Mouse (Mus musculus) cerebellum, adult (tissue): ENCODE results near the gene Prdm10.

Source experiments
- ATAC-seq: cut with Nextera tagmentation; 2 replicates; pipeline ENCODE4 v1.9.2; 2017; ENCODE audit warnings: mild to moderate bottlenecking, moderate library complexity, mixed read lengths; ENCODE audit not compliant: insufficient number of reproducible peaks, low FRiP score, low TSS enrichment

Prdm10 gene

DNA sequence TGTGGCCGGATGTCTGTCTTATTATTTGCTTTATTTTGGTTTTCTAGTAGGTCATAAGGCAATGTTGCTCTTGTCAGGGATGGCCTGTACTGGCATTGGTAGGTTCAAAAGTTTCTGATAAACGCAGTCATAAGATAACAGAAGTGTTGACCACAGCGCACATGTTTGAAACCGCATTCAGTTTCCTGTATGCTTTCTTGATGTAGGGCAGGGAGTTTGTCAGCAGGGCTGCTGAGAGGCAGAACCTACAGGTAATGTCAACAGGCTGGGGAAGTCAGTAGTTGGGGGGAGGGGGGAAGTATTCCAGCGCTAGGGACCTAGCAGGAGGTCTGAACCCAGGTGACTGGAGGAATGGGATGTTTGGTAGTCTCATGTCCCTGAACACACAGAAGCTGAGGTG, 20.8 kb downstream of the Prdm10 start:
- ATAC-seq: no peak

GRCm38 (mm10) chr9:31301526-31302311, 21.4 kb downstream of the Prdm10 start:
- ATAC-seq: no peak

DNA sequence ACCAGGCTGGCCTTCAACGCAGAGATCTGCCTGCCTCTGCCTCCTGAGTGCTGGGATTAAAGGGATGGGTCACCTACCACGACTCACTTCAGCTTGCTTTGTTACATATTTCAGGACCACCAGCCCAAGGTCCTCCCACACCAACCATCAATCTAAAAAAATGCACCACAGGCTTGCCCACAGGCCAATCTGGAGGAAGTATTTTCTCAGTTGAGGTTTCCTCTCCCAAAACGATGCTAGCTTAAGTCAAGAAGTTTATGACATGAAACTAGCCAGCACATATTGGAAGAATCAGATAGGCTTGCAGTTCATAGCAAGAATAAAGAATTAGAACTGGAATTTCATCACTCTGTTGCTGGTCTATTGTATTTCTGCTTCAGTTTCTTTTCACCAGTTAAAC, 24.0 kb downstream of the Prdm10 start:
- ATAC-seq: no peak

GRCm38 (mm10) chr9:31305117-31305516, 24.8 kb downstream of the Prdm10 start:
- no peak for ATAC-seq

GRCm38 (mm10) chr9:31305807-31306206, 25.5 kb downstream of the Prdm10 start:
- no peak for ATAC-seq

GRCm38 (mm10) chr9:31307232-31307631, 26.9 kb downstream of the Prdm10 start:
- ATAC-seq: no peak

- ATAC-seq: no peak
Measured at GRCm38 (mm10) chr9:31309041-31309440, 28.7 kb downstream of the Prdm10 start.

DNA sequence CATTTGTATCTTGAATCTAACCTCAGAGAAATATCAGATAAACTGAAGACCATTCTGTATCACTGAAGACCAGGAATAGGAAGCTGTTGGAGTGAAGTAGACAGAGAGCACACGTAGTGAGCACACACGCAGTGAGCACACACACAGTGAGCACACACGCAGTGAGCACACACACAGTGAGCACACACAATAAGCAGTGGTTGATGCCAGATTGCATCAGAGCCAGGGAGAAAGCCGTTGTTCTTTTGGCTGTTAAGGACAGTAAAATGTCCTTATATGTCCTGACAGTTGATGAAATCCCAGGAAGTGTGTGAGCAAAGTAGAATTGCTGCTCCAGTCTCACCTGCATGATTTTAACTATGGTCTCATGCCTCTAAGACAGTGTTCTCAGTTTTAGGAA, 30.3 kb downstream of the Prdm10 start:
- no peak for ATAC-seq

GRCm38 (mm10) chr9:31313876-31314275, 33.5 kb downstream of the Prdm10 start:
- ATAC-seq: no peak

DNA sequence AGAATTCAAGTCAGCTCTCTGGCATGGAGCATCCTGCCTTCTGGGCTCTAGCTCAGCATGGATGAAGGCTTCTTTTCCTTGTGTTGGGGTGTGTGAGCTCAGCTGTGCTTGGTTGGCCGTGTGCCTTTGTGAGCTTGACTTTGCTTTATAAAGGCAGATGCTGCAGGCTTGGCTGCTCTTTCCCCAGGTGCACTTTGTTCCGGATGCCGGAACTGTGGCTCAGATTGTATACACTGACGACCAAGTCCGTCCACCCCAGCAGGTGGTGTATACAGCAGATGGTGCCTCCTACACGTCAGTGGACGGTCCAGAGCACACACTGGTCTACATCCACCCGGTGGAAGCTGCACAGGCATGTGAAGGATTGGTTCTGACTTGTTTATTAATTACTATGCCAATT, 35.6 kb downstream of the Prdm10 start:
- peak; percentile 96 for ATAC-seq

DNA sequence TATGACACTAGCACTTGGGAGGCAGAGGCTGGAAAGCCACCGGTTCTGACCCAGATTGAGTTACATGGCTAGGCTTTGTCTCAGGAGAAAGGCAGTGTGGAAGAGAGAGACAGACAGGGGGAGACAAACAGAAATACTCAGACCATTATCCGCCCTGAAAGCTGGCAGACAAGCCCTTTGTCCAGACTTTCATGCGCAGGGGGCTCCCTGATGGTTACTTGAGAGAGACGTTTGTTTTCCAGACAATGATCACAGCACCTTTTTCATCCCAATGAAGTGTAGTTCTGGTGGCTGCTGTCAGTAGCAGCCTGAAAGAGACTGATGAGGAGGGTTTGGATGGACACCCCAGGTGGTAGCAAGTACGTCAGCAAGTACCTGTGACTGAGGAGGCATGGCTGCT, 38.6 kb downstream of the Prdm10 start:
- no peak for ATAC-seq

DNA sequence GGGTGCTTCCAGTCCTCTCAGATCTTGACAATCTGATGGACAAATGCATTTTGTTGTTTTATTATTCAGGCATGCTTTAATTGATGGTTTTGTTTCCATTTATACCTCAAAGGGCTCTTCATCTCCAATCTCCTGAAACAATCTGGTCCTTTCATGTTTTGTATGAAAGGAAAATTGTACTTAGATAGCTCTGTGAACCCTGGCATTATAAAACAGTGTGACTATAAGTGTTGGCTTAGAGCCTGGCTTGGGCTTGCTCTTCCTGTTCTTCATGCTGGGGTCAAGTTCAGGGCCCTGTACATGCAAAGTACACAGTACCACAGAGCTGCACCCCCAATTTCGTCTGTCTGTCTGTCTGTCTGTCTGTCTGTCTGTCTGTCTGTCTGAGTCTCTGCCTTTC, 40.4 kb downstream of the Prdm10 start:
- ATAC-seq: no peak

DNA sequence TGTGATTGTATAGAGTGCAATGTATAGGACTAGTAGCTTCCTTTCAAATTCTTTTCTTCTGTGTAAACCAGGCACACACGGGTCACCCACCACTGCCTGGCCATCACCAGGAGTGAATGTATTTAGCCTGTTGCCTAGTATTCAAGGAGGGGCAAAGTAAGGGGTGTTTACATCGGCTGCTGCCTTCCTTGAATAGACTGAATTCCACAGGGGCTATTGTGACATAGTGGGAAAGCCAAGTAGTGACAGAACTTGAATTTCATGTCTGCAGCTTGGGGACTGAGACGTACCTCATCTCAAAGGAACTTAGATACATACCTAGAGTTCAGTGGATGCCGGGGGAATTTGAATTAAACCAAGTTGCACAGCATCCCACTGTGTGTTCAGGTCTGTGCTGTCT, 41.2 kb downstream of the Prdm10 start:
- no peak for ATAC-seq

DNA sequence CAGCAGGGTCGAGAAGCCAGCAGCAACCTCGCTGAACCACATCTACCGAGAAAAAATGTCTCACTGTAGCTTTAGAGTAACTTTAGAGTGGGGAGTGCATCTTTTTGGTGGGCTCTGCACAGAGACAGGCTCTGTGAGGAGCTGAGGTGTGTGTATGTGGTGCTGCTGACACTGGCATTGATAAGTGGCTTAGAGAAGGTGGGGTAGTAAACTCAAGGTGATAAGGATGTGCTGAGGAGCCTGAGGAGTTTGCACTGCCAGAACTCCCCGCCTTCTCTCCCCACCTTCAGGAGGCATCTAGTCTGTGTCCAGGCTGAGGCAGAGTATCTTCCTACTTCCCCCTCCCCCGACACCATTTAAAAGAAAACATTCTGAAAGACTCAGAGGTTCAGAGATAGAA, 41.8 kb downstream of the Prdm10 start:
- no peak for ATAC-seq

GRCm38 (mm10) chr9:31330816-31331215, 50.5 kb downstream of the Prdm10 start:
- ATAC-seq: no peak

DNA sequence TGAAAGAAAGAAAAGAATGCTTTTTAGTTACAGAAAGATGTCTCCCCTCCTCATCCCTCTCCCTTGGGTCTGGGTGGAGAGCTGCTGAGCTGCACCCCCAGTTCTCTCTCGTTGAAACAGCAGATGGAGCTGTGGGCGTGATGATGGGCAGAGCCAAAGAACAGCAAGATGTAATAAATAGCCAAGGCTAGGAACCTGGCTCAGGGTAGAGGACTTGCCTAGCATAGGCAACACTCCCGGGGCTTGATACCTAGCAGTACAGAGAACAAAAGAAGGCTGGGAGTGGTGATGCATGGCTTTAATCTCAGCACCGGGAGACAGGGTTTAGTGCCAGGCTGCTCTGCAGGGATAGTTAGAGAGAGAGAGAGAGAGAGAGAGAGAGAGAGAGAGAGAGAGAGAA, 50.9 kb downstream of the Prdm10 start:
- ATAC-seq: peak; percentile 94

DNA sequence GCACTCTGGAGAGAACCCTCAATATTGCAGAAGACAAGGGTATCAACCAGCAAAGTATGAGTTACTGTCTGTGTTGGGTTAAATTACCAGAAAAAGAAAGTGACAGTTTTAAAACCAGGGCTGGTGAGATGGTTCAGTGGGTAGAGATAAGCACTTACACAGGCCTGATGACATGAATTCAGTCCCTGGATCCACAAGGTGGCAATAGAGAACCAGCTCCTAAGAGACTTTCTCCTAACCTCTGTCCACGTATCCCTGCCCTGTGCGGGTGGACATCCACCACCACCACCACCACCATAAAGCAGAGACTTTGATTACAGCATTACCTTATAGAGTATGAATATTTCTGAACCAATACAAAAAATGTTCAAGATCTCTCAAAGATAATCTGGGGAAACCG, 51.6 kb downstream of the Prdm10 start:
- peak; percentile 60; the same call in 1 of the 2 replicates for ATAC-seq

- ATAC-seq: no peak
Measured at GRCm38 (mm10) chr9:31332826-31333225, 52.5 kb downstream of the Prdm10 start.

GRCm38 (mm10) chr9:31334991-31335390, 54.7 kb downstream of the Prdm10 start:
- ATAC-seq: no peak

- peak; percentile 69; the same call in 1 of the 2 replicates for ATAC-seq
Measured at GRCm38 (mm10) chr9:31344289-31344831, 64.0 kb downstream of the Prdm10 start.

DNA sequence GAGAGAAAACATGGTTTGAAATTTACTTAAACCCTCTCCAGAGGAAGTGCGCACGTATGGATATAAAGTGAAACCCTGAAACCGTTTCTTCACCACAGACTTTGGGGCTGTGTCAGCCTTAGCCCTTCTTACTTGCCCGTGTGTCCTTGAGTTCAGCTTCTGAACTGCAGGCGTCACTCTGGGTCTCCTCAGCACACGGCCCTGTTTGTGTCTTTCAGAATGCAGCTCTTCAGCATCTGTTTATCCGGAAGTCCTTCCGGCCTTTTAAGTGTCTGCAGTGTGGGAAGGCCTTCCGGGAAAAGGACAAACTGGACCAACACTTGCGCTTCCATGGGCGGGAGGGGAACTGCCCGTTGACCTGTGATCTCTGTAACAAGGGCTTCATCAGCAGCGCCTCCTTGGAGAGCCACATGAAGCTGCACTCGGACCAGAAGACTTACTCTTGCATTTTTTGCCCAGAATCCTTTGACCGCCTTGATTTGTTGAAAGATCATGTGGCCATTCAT, 66.3 kb downstream of the Prdm10 start:
- no peak for ATAC-seq

- ATAC-seq: no peak
Measured at GRCm38 (mm10) chr9:31348458-31348857, 68.1 kb downstream of the Prdm10 start.
